Mouse (Mus musculus): ENCODE measurements around the gene Eps8l2. TPM values are rescaled to one million over a fixed set of nuclear protein-coding genes. Genes with fewer than 3 reads are reported as not detected.
A peak's percentile ranks its signal among the peaks of the same experiment; 100 is the strongest.

Eps8l2 gene
- polyA plus RNA-seq, 1 experiment from 2014 or later = 13.6 TPM

DNA sequence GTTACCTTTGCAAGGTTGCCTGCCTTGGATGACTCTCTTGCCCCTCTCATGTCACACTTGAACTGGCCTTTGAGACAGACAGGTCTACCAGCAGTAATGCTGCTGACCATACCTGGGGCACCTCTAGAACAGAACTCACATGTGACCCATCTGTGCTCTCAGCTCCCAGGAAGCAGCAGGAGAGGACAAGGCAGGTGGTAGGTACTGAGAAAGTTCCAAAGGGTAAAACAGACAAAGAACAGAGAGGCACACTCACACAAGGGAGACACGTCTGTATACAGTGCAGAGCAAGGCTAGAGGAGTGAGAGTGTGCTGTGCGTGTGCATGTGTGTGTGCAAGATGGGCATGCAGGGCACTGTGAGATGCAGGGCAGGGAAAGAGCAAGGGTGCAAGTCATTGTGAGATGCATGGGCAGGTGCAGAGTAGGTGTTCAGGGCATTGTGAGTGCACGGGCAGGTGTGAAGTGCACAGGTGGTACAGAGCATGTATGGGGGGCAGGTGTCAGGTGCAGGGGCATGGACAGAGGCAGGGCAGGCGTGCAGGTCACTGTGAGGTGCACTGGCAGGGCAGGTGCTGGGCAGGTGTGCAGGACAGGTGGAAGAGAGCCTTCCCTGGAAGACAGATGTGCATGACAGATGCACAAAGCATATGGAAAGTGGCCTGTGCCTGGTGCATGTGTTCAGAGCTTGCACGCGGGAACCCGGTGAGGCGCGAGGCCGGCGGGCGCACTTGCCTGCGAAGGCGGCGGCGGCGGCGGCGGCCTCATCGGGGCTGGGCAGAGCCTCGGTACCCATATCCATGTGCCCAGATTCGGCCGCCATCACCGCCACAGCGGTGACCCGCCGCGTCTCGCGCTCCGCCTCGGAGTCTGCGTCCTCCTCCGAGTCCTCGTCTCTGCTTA is 11.9 kb upstream of the Eps8l2 start:
- Histone ChIP-seq H3K9ac (ENCODE audit: low read depth, low read length) (peak overlapping the region; percentile 89), H3K4me1 (ENCODE audit: control insufficient read depth, insufficient read depth, low read length) (peaks cover 24% of the 10 kb centered on the region), H3K4me2 (ENCODE audit: low read depth, low read length) (peak overlapping the region; percentile 100), H3K4me3 (ENCODE audit: low read depth, low read length) (peak overlapping the region; percentile 62), H3K36me3 (ENCODE audit: control insufficient read depth, insufficient read depth, low read length) (peaks cover 23% of the 10 kb centered on the region), H3K27me3 (replicated peaks; ENCODE audit: control insufficient read depth, insufficient read depth, low read length) (no peaks in the 10 kb centered on the region), H3K27ac (replicated peaks; ENCODE audit: low read depth, low read length) (peak overlapping the region; percentile 99), H3K9me3 (ENCODE audit: control insufficient read depth, low read length) (no peaks in the 10 kb centered on the region)
- 11% methylated on average over 13 of the region's 35 CpGs for WGBS
- DNase-seq (ENCODE audit: low spot score) (peak; percentile 35), ATAC-seq (ENCODE audit: low read depth) (peak; percentile 0; the same call in 1 of the 2 replicates)

DNA sequence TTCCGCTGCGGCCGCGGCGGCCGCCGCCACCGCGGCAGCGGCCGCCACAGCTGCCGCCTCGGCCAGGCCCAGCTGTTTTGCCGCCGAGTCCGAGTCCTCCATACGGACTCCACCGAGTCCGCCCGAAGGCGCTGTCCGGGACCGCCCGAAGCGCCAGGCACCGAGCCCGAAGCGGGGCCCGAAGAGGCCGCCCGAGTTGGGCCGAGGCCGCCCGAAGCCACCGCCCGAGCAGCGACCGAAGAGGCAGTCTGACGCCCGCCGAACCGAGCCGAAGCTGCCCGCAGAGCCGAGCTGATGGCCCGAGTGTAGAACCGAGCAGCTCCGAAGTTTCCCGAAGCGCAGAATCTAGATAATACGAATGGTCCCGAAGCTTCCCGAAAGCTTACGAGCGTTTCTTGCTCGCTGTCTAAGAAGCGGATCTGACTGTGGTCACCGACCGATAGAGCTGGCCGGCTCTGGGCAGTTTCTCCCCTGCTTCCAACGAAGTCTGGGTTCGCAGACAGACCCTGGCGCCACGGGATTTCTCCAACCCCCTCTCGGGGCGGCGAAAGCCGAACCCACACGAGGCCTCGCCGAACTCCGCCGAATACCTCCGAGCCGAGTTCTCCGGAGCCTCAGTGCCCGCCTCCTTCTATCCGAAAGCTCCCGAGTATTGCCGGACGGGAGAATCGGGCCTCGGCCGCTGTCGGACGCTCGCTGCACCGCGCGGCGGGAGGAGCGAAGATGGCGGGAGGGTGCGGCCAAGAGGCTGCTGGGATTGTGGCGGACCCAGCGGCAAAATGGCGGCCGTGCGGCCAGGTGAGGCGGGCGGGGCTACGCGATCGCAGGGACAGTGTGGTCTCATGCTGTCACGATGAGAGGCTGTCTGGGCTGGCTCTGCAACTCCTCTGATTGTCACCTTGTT is 11.0 kb upstream of the Eps8l2 start, which contains the start of the genes Deaf1 and Tmem80:
Gene Deaf1 (minus strand): TSS at position 222 of the 904 bp plus-strand sequence.
Gene Tmem80 (plus strand): TSS at position 271 of the 904 bp plus-strand sequence.
- Histone ChIP-seq H3K27me3 (replicated peaks; ENCODE audit: control insufficient read depth, insufficient read depth, low read length) (no peaks in the 10 kb centered on the region), H3K27ac (replicated peaks; ENCODE audit: low read depth, low read length) (peak within 1 kb of the TSS; percentile 99), H3K4me1 (ENCODE audit: control insufficient read depth, insufficient read depth, low read length) (peaks cover 24% of the 10 kb centered on the region), H3K9ac (ENCODE audit: low read depth, low read length) (peak within 1 kb of the TSS; percentile 89), H3K4me3 (ENCODE audit: low read depth, low read length) (peak within 1 kb of the TSS; percentile 62), H3K36me3 (ENCODE audit: control insufficient read depth, insufficient read depth, low read length) (peaks cover 15% of the 10 kb centered on the region), H3K9me3 (ENCODE audit: control insufficient read depth, low read length) (no peaks in the 10 kb centered on the region), H3K4me2 (ENCODE audit: low read depth, low read length) (peak within 1 kb of the TSS; percentile 100)
- WGBS = 0% methylated on average over 44 of the region's 105 CpGs
- ATAC-seq (ENCODE audit: low read depth) (peak; percentile 97), DNase-seq (ENCODE audit: low spot score) (peak; percentile 99)

DNA sequence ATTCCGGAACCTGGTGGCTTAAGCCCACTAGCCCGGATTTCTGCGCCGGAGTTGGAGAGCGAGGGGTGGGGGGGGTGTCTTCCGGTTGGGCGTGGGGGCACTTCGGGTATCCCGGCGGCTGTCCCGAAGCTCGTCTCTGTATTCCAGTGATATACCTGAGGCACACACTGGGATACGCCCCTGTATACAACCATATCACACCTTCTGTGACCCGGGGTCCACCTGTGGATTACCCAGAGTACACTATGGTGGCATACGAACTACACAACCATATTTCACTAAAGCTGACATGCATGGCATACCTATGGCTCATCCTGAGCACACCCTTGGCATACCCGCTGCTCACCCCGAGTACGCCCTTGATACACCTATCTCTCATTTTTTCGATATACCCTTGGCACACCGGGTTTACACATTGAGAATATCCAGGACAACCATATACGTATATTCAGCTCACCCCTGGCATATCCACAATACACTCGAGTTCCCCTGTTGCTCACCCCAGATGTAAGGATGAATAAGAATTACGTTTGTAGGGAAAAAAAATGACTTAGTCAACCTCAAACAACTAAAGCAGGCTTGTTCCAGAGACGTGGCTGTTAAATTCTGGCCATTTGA is 10.2 kb upstream of the Eps8l2 start:
- Histone ChIP-seq H3K27ac (replicated peaks; ENCODE audit: low read depth, low read length) (peak overlapping the region; percentile 99), H3K9me3 (ENCODE audit: control insufficient read depth, low read length) (no peaks in the 10 kb centered on the region), H3K36me3 (ENCODE audit: control insufficient read depth, insufficient read depth, low read length) (peaks cover 15% of the 10 kb centered on the region), H3K27me3 (replicated peaks; ENCODE audit: control insufficient read depth, insufficient read depth, low read length) (no peaks in the 10 kb centered on the region), H3K4me2 (ENCODE audit: low read depth, low read length) (peak overlapping the region; percentile 100), H3K4me1 (ENCODE audit: control insufficient read depth, insufficient read depth, low read length) (peaks cover 24% of the 10 kb centered on the region), H3K9ac (ENCODE audit: low read depth, low read length) (peak overlapping the region; percentile 89), H3K4me3 (ENCODE audit: low read depth, low read length) (peak overlapping the region; percentile 62)
- WGBS = 17% methylated on average over 22 of the region's 24 CpGs
- DNase-seq (ENCODE audit: low spot score) = no peak
- ATAC-seq (ENCODE audit: low read depth) = no peak; the same call in 1 of the 2 replicates

GRCm38 (mm10) chr7:141330706-141331105 is 8.0 kb upstream of the Eps8l2 start:
- Histone ChIP-seq H3K27me3 (replicated peaks; ENCODE audit: control insufficient read depth, insufficient read depth, low read length) (no peaks in the 10 kb centered on the region), H3K9me3 (ENCODE audit: control insufficient read depth, low read length) (no peaks in the 10 kb centered on the region), H3K4me1 (ENCODE audit: control insufficient read depth, insufficient read depth, low read length) (peaks cover 20% of the 10 kb centered on the region), H3K4me3 (ENCODE audit: low read depth, low read length) (no peak overlapping the region), H3K27ac (replicated peaks; ENCODE audit: low read depth, low read length) (no peak overlapping the region), H3K36me3 (ENCODE audit: control insufficient read depth, insufficient read depth, low read length) (peaks cover 19% of the 10 kb centered on the region), H3K4me2 (ENCODE audit: low read depth, low read length) (no peak overlapping the region), H3K9ac (ENCODE audit: low read depth, low read length) (no peak overlapping the region)
- DNase-seq (ENCODE audit: low spot score) (no peak), ATAC-seq (ENCODE audit: low read depth) (no peak)

GRCm38 (mm10) chr7:141331990-141332389 is 6.7 kb upstream of the Eps8l2 start:
- H3K36me3 ChIP-seq (ENCODE audit: control insufficient read depth, insufficient read depth, low read length) = peaks cover 23% of the 10 kb centered on the region
- H3K4me1 ChIP-seq (ENCODE audit: control insufficient read depth, insufficient read depth, low read length) = peaks cover 7% of the 10 kb centered on the region; the same call in 1 of the 2 replicates
- ATAC-seq (ENCODE audit: low read depth) = no peak
- DNase-seq (ENCODE audit: low spot score) = no peak
- H3K9ac ChIP-seq (ENCODE audit: low read depth, low read length) = no peak overlapping the region
- H3K9me3 ChIP-seq (ENCODE audit: control insufficient read depth, low read length) = no peaks in the 10 kb centered on the region
- H3K27ac ChIP-seq (replicated peaks; ENCODE audit: low read depth, low read length) = no peak overlapping the region
- H3K4me3 ChIP-seq (ENCODE audit: low read depth, low read length) = no peak overlapping the region
- H3K4me2 ChIP-seq (ENCODE audit: low read depth, low read length) = no peak overlapping the region
- WGBS = 75% methylated on average over 6 of the region's 6 CpGs
- H3K27me3 ChIP-seq (replicated peaks; ENCODE audit: control insufficient read depth, insufficient read depth, low read length) = no peaks in the 10 kb centered on the region

- WGBS = 73% methylated on average over 2 of the region's 2 CpGs
- no peak overlapping the region for H3K4me3 ChIP-seq (ENCODE audit: low read depth, low read length)
- DNase-seq (ENCODE audit: low spot score) = no peak
- H3K27ac ChIP-seq (replicated peaks; ENCODE audit: low read depth, low read length) = no peak overlapping the region
- peaks cover 6% of the 10 kb centered on the region; the same call in 1 of the 2 replicates for H3K4me1 ChIP-seq (ENCODE audit: control insufficient read depth, insufficient read depth, low read length)
- H3K9me3 ChIP-seq (ENCODE audit: control insufficient read depth, low read length) = no peaks in the 10 kb centered on the region
- H3K36me3 ChIP-seq (ENCODE audit: control insufficient read depth, insufficient read depth, low read length) = peaks cover 23% of the 10 kb centered on the region
- H3K4me2 ChIP-seq (ENCODE audit: low read depth, low read length) = no peak overlapping the region
- no peaks in the 10 kb centered on the region; the same call in 1 of the 2 replicates for H3K27me3 ChIP-seq (replicated peaks; ENCODE audit: control insufficient read depth, insufficient read depth, low read length)
- ATAC-seq (ENCODE audit: low read depth) = no peak
- no peak overlapping the region for H3K9ac ChIP-seq (ENCODE audit: low read depth, low read length)
Observed at GRCm38 (mm10) chr7:141335044-141335579, 3.6 kb upstream of the Eps8l2 start.

- Histone ChIP-seq H3K4me3 (ENCODE audit: low read depth, low read length) (no peak overlapping the region), H3K27me3 (replicated peaks; ENCODE audit: control insufficient read depth, insufficient read depth, low read length) (no peaks in the 10 kb centered on the region; the same call in 1 of the 2 replicates), H3K4me1 (ENCODE audit: control insufficient read depth, insufficient read depth, low read length) (peaks cover 6% of the 10 kb centered on the region; the same call in 1 of the 2 replicates), H3K4me2 (ENCODE audit: low read depth, low read length) (no peak overlapping the region), H3K9me3 (ENCODE audit: control insufficient read depth, low read length) (no peaks in the 10 kb centered on the region), H3K36me3 (ENCODE audit: control insufficient read depth, insufficient read depth, low read length) (peaks cover 23% of the 10 kb centered on the region), H3K9ac (ENCODE audit: low read depth, low read length) (no peak overlapping the region), H3K27ac (replicated peaks; ENCODE audit: low read depth, low read length) (no peak overlapping the region)
- no peak for DNase-seq (ENCODE audit: low spot score)
- ATAC-seq (ENCODE audit: low read depth) = no peak
- 94% methylated on average over 4 of the region's 4 CpGs for WGBS
Observed at GRCm38 (mm10) chr7:141335682-141336081, 3.0 kb upstream of the Eps8l2 start.

GRCm38 (mm10) chr7:141336296-141336695 is 2.4 kb upstream of the Eps8l2 start:
- Histone ChIP-seq H3K27ac (replicated peaks; ENCODE audit: low read depth, low read length) (no peak overlapping the region), H3K9ac (ENCODE audit: low read depth, low read length) (no peak overlapping the region), H3K4me1 (ENCODE audit: control insufficient read depth, insufficient read depth, low read length) (peaks cover 6% of the 10 kb centered on the region; the same call in 1 of the 2 replicates), H3K4me2 (ENCODE audit: low read depth, low read length) (no peak overlapping the region), H3K9me3 (ENCODE audit: control insufficient read depth, low read length) (no peaks in the 10 kb centered on the region), H3K4me3 (ENCODE audit: low read depth, low read length) (no peak overlapping the region), H3K36me3 (ENCODE audit: control insufficient read depth, insufficient read depth, low read length) (peaks cover 23% of the 10 kb centered on the region), H3K27me3 (replicated peaks; ENCODE audit: control insufficient read depth, insufficient read depth, low read length) (no peaks in the 10 kb centered on the region; the same call in 1 of the 2 replicates)
- WGBS = 74% methylated on average over 3 of the region's 3 CpGs
- DNase-seq (ENCODE audit: low spot score) (no peak), ATAC-seq (ENCODE audit: low read depth) (no peak)

Data from embryonic facial prominence, embryonic 14.5 days (tissue).